Mouse (Mus musculus): ENCODE results near the gene Acbd5. TPM values are rescaled to one million over a fixed set of nuclear protein-coding genes. Genes with fewer than 3 reads are reported as not detected.

Acbd5 gene
- polyA plus RNA-seq, 1 experiment from 2014 or later = 85.8 TPM

Other genes starting within 250 kb of the Acbd5 start
- 24.8 and 28.6 TPM in 2 replicates for gene Pdss1, start 172.6 kb upstream of the Acbd5 start, polyA plus RNA-seq (2015; fragmentation: Nextera tagmentation; extraction: Ambion mirVana)
- 63.1 and 63.6 TPM in 2 replicates for gene Abi1, start 27.9 kb upstream of the Acbd5 start, polyA plus RNA-seq (2015; fragmentation: Nextera tagmentation; extraction: Ambion mirVana)
- gene Mastl, start 87.9 kb downstream of the Acbd5 start, polyA plus RNA-seq (2015; fragmentation: Nextera tagmentation; extraction: Ambion mirVana) = 1.9 and 2.0 TPM in 2 replicates
- 57.3 and 64.6 TPM in 2 replicates for gene Yme1l1, start 88.2 kb downstream of the Acbd5 start, polyA plus RNA-seq (2015; fragmentation: Nextera tagmentation; extraction: Ambion mirVana)
- gene 4931423N10Rik, start 139.3 kb downstream of the Acbd5 start, polyA plus RNA-seq (2015; fragmentation: Nextera tagmentation; extraction: Ambion mirVana) = 0.09 and 0.18 TPM in 2 replicates